Mouse (Mus musculus): Measurements from ENCODE around the gene Sec14l5. TPM values are rescaled to one million over a fixed set of nuclear protein-coding genes. Genes with fewer than 3 reads are reported as not detected.

Sec14l5 gene
- total and polyA plus RNA-seq, 3 experiments, result 0.03 TPM; not detected in 2

- Histone ChIP-seq H3K79me2 (ENCODE audit: control insufficient read depth, insufficient read depth, low read length, poor library complexity) (no peaks in the 10 kb centered on the region), H3K4me1 (ENCODE audit: control insufficient read depth in 1 of 2, insufficient read depth in 2 of 2, low read length in 2 of 2) (no peaks in the 10 kb centered on the region), H3K27ac (ENCODE audit: control insufficient read depth, low read depth, low read length) (no peak overlapping the region), H3K9me3 (replicated peaks; ENCODE audit: insufficient read depth, low read length) (no peaks in the 10 kb centered on the region), H3K27me3 (ENCODE audit: control insufficient read depth in 1 of 2, insufficient read depth in 2 of 2, low read length in 2 of 2) (no peaks in the 10 kb centered on the region; a peak in 1 of 4 replicates), H3K9ac (ENCODE audit: control insufficient read depth, low read depth, low read length, poor library complexity, severe bottlenecking) (no peak overlapping the region), H3K36me3 (ENCODE audit: control insufficient read depth in 1 of 2, insufficient read depth in 2 of 2, low read length in 2 of 2) (no peaks in the 10 kb centered on the region), H3K4me3 (ENCODE audit: control insufficient read depth in 1 of 2, insufficient read depth in 1 of 2, low read depth in 2 of 2, low read length in 2 of 2) (no peak overlapping the region)
- no peak for TF ChIP-seq SIN3A (IDR thresholded peaks at IDR 0.05; ENCODE audit: low read length)
- no peak for TF ChIP-seq ZMIZ1 (IDR thresholded peaks at IDR 0.05; ENCODE audit: low read depth, low read length)
- no peak for TF ChIP-seq GATA1 (IDR thresholded peaks at IDR 0.05; ENCODE audit: low read depth, low read length)
- TF ChIP-seq KAT2A (conservative IDR thresholded peaks at IDR 0.05; ENCODE audit: low read depth, low read length), result no peak
- TF ChIP-seq UBTF (IDR thresholded peaks at IDR 0.05; ENCODE audit: borderline replicate concordance, insufficient read depth, low read depth, low read length), result no peak
- no peak for TF ChIP-seq MAX (IDR thresholded peaks at IDR 0.05; ENCODE audit: low read length)
- TF ChIP-seq MXI1 (IDR thresholded peaks at IDR 0.05; ENCODE audit: low read depth, low read length), result no peak
- TF ChIP-seq CHD2 (IDR thresholded peaks at IDR 0.05; ENCODE audit: low read length), result no peak
- TF ChIP-seq POLR2A (IDR thresholded peaks at IDR 0.05; ENCODE audit: control insufficient read depth in 1 of 2, insufficient read depth in 1 of 2, low read depth in 1 of 2, low read length in 2 of 2, poor library complexity in 1 of 2), result no peak
- no peak for TF ChIP-seq MAZ (IDR thresholded peaks at IDR 0.05; ENCODE audit: low read depth, low read length)
- TF ChIP-seq TAL1 (IDR thresholded peaks at IDR 0.05; ENCODE audit: low read length), result no peak
- no peak for TF ChIP-seq ZC3H11A (IDR thresholded peaks at IDR 0.05; ENCODE audit: low read depth, low read length)
- no peak for TF ChIP-seq BHLHE40 (IDR thresholded peaks at IDR 0.05; ENCODE audit: borderline replicate concordance, low read depth, low read length)
- TF ChIP-seq MEF2A (IDR thresholded peaks at IDR 0.05; ENCODE audit: extremely low read depth, insufficient replicate concordance, low read depth, low read length, poor library complexity, severe bottlenecking), result no peak
- TF ChIP-seq ELF1 (IDR thresholded peaks at IDR 0.05; ENCODE audit: low read depth, low read length), result no peak
- TF ChIP-seq MAFK (IDR thresholded peaks at IDR 0.05; ENCODE audit: borderline replicate concordance, low read depth, low read length), result no peak
- DNase-seq (ENCODE audit: low read depth, low spot score), result no peak
These were observed 9.8 kb upstream of the Sec14l5 start for GRCm38 (mm10) chr16:5137006-5137540.

DNA sequence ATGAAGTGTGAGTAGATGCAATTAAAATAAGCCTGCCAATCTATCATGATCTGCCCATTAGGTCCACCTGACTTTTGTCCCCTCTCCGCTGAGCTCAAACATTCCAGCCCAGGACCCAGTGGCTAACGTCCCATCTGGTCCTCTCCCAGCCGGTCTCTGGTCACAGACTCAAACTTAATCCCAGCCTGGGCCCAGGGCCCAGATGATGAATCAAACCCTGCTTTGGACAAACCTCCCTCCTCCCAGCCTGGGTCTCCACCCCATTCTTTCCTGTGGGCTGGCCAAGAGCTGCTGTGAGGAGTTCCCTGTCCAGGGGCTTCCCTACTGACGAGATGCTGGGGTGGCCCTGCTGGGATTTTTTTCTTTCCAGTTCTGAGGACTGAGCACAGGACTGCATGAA, 7.2 kb upstream of the Sec14l5 start:
- no peak for TF ChIP-seq MEF2A (IDR thresholded peaks at IDR 0.05; ENCODE audit: extremely low read depth, insufficient replicate concordance, low read depth, low read length, poor library complexity, severe bottlenecking)
- no peaks in the 10 kb centered on the region for H3K36me3 ChIP-seq (ENCODE audit: control insufficient read depth in 1 of 2, insufficient read depth in 2 of 2, low read length in 2 of 2)
- DNase-seq (ENCODE audit: low read depth, low spot score), result no peak
- no peaks in the 10 kb centered on the region; a peak in 1 of 4 replicates for H3K27me3 ChIP-seq (ENCODE audit: control insufficient read depth in 1 of 2, insufficient read depth in 2 of 2, low read length in 2 of 2)
- no peaks in the 10 kb centered on the region for H3K79me2 ChIP-seq (ENCODE audit: control insufficient read depth, insufficient read depth, low read length, poor library complexity)
- H3K27ac ChIP-seq (ENCODE audit: control insufficient read depth, low read depth, low read length), result no peak overlapping the region
- no peak overlapping the region for H3K4me3 ChIP-seq (ENCODE audit: control insufficient read depth in 1 of 2, insufficient read depth in 1 of 2, low read depth in 2 of 2, low read length in 2 of 2)
- no peaks in the 10 kb centered on the region for H3K4me1 ChIP-seq (ENCODE audit: control insufficient read depth in 1 of 2, insufficient read depth in 2 of 2, low read length in 2 of 2)
- no peaks in the 10 kb centered on the region for H3K9me3 ChIP-seq (replicated peaks; ENCODE audit: insufficient read depth, low read length)
- H3K9ac ChIP-seq (ENCODE audit: control insufficient read depth, low read depth, low read length, poor library complexity, severe bottlenecking), result no peak overlapping the region
